Mouse (Mus musculus) thymus, adult 2 months (tissue): ENCODE measurements around the gene Jag2. TPM values are rescaled to one million over a fixed set of nuclear protein-coding genes. Genes with fewer than 3 reads are reported as not detected.

Experiments used
- DNase-seq: peaks from one replicate; pipeline ENCODE4 v3.0.0; 2021
- H3K27ac ChIP-seq: fragments of 200-500 bp; 2 replicates; pipeline ENCODE4 v1.5.1; 2012; ENCODE audit warnings: low read length, control low read depth; ENCODE audit not compliant: control insufficient read depth, insufficient read depth
- H3K27me3 ChIP-seq: fragments of 200-500 bp; 2 replicates; pipeline ENCODE4 v1.6.1; 2012; ENCODE audit warnings: mild to moderate bottlenecking, low read length, moderate library complexity, mixed read lengths; ENCODE audit not compliant: control insufficient read depth, insufficient read depth
- H3K36me3 ChIP-seq: fragments of 200-500 bp; 2 replicates; pipeline ENCODE4 v1.6.1; 2012; ENCODE audit warnings: mild to moderate bottlenecking, low read length, moderate library complexity; ENCODE audit not compliant: control insufficient read depth, insufficient read depth
- H3K4me1 ChIP-seq: fragments of 200-500 bp; replicated peaks from 2 replicates; pipeline ENCODE4 v1.6.1; 2012; ENCODE audit warnings: low read length; ENCODE audit not compliant: control insufficient read depth, insufficient read depth
- H3K4me3 ChIP-seq: fragments of 200-500 bp; 2 replicates; pipeline ENCODE4 v1.5.1; 2012; ENCODE audit warnings: mild to moderate bottlenecking, low read length, control low read depth, moderate library complexity; ENCODE audit not compliant: control insufficient read depth, insufficient read depth
- CTCF ChIP-seq: fragments of 200-500 bp; IDR thresholded peaks from 2 replicates; pipeline ENCODE4 v1.5.1; 2012; ENCODE audit warnings: mild to moderate bottlenecking, control low read depth, low read length, moderate library complexity, borderline replicate concordance; ENCODE audit not compliant: control insufficient read depth, poor library complexity, insufficient read depth; ENCODE audit errors: extremely low read depth
- POLR2A ChIP-seq: fragments of 200-500 bp; IDR thresholded peaks from 2 replicates; pipeline ENCODE4 v1.6.1; 2012; ENCODE audit warnings: mild to moderate bottlenecking, low read length, control low read depth, moderate library complexity; ENCODE audit not compliant: control insufficient read depth, poor library complexity, insufficient read depth; ENCODE audit errors: extremely low read depth
- WGBS: fragments of 180-500 bp; shearing (Covaris S2); methylation state at CpG from one replicate; pipeline ENCODE4 v1.1.7; 2018; 5-methylcytosine and 5-hydroxymethylcytosine counted together
- polyA plus RNA-seq: library from polyadenylated mRNA; depleted of rRNA; stranded (reverse); fragments of >200 nt; gene quantifications from 2 replicates; pipeline ENCODE4 v1.2.3, GENCODE M21; 2012

Jag2 gene
- polyA plus RNA-seq, 1 experiment: 61.5 TPM

- H3K4me1 ChIP-seq: peaks cover 64% of the 10 kb centered on the region
- DNase-seq: no peak
- TF ChIP-seq CTCF (no peak), POLR2A (no peak)
- H3K27me3 ChIP-seq: peaks cover 12% of the 10 kb centered on the region; the same call in 1 of the 2 replicates
- no peaks in the 10 kb centered on the region for H3K36me3 ChIP-seq
- 84% methylated on average over 10 of the region's 10 CpGs for WGBS
- no peak overlapping the region for H3K27ac ChIP-seq
- no peak overlapping the region for H3K4me3 ChIP-seq
Observed at GRCm38 (mm10) chr12:112872991-112873390, 56.6 kb downstream of the Jag2 start.

- no peak for DNase-seq
- TF ChIP-seq POLR2A: no peak
- TF ChIP-seq CTCF: no peak
- no peaks in the 10 kb centered on the region for H3K36me3 ChIP-seq
- H3K4me3 ChIP-seq: no peak overlapping the region
- WGBS: 67% methylated on average over 2 of the region's 2 CpGs
- H3K4me1 ChIP-seq: peaks cover 60% of the 10 kb centered on the region
- H3K27ac ChIP-seq: peak overlapping the region; percentile 65
- H3K27me3 ChIP-seq: 0 out of 2 replicates have a peak, but pooled peaks cover 2% of the 10 kb centered on the region
Observed at GRCm38 (mm10) chr12:112871272-112871671, 58.3 kb downstream of the Jag2 start.

- H3K4me3 ChIP-seq: 0 out of 2 replicates have a peak overlapping the region, but pooled peaks have one; percentile 2
- DNase-seq: no peak
- peak; percentile 36; the same call in 1 of the 2 replicates for TF ChIP-seq POLR2A
- no peak for TF ChIP-seq CTCF
- H3K27ac ChIP-seq: peak overlapping the region; percentile 65
- no peaks in the 10 kb centered on the region for H3K27me3 ChIP-seq
- H3K36me3 ChIP-seq: no peaks in the 10 kb centered on the region
- peaks cover 55% of the 10 kb centered on the region for H3K4me1 ChIP-seq
- WGBS: 12% methylated on average over 13 of the region's 13 CpGs
Observed at GRCm38 (mm10) chr12:112870775-112871174, 58.8 kb downstream of the Jag2 start.

GRCm38 (mm10) chr12:112869783-112870204 lies 59.8 kb downstream of the Jag2 start:
- TF ChIP-seq POLR2A: no peak
- no peak for TF ChIP-seq CTCF
- H3K36me3 ChIP-seq: no peaks in the 10 kb centered on the region
- H3K4me1 ChIP-seq: peaks cover 62% of the 10 kb centered on the region
- DNase-seq: peak; percentile 64
- H3K27ac ChIP-seq: peak overlapping the region; percentile 57
- no peak overlapping the region for H3K4me3 ChIP-seq
- H3K27me3 ChIP-seq: no peaks in the 10 kb centered on the region
- whole genome bisulfite sequencing: 5% methylated on average over 16 of the region's 16 CpGs

GRCm38 (mm10) chr12:112868178-112869087 lies 61.1 kb downstream of the Jag2 start, which contains the start of gene Gpr132:
Gpr132 (minus strand) TSS chr12:112868228.
- 33% methylated on average over 13 of the region's 13 CpGs for WGBS
- peak; percentile 61 for DNase-seq
- TF ChIP-seq CTCF (no peak), POLR2A (0 out of 2 replicates have a peak, but pooled peaks have one; percentile 10)
- Histone ChIP-seq H3K4me3 (no peak within 1 kb of the TSS), H3K36me3 (no peaks in the 10 kb centered on the region), H3K27me3 (no peaks in the 10 kb centered on the region), H3K4me1 (peaks cover 61% of the 10 kb centered on the region), H3K27ac (peak within 1 kb of the TSS; percentile 76)

- no peak for TF ChIP-seq CTCF
- 35% methylated on average over 7 of the region's 7 CpGs for WGBS
- no peak for DNase-seq
- Histone ChIP-seq H3K4me1 (peaks cover 57% of the 10 kb centered on the region), H3K27me3 (no peaks in the 10 kb centered on the region), H3K4me3 (no peak overlapping the region), H3K27ac (0 out of 2 replicates have a peak overlapping the region, but pooled peaks have one; percentile 14), H3K36me3 (no peaks in the 10 kb centered on the region)
Observed at GRCm38 (mm10) chr12:112867106-112867674, 62.4 kb downstream of the Jag2 start.
